Mouse (Mus musculus) adipocyte (in vitro differentiated cells): ENCODE data around the gene Etfa.

Source experiments
- DNase-seq: peaks from one replicate; pipeline ENCODE4 v3.0.0-alpha.2; 2016; ENCODE audit warnings: low spot score

Gene Etfa

GRCm38 (mm10) chr9:55511521-55511993 lies 486 bp downstream of the Etfa start:
- DNase-seq = peak; percentile 75

GRCm38 (mm10) chr9:55510651-55511235 lies 1.3 kb downstream of the Etfa start:
- no peak for DNase-seq

- DNase-seq = peak; percentile 24
Measured at GRCm38 (mm10) chr9:55509731-55510130, 2.3 kb downstream of the Etfa start.

GRCm38 (mm10) chr9:55508701-55509100 lies 3.3 kb downstream of the Etfa start:
- DNase-seq = peak; percentile 66

- peak; percentile 29 for DNase-seq
Measured at GRCm38 (mm10) chr9:55507922-55508321, 4.1 kb downstream of the Etfa start.

GRCm38 (mm10) chr9:55482116-55482515 lies 29.9 kb downstream of the Etfa start:
- peak; percentile 76 for DNase-seq

GRCm38 (mm10) chr9:55478699-55479098 lies 33.3 kb downstream of the Etfa start:
- DNase-seq = no peak

GRCm38 (mm10) chr9:55476084-55476483 lies 36.0 kb downstream of the Etfa start:
- DNase-seq = no peak

- DNase-seq = peak; percentile 55
Measured at GRCm38 (mm10) chr9:55468397-55468796, 43.6 kb downstream of the Etfa start.

GRCm38 (mm10) chr9:55453366-55453765 lies 58.7 kb downstream of the Etfa start:
- peak; percentile 61 for DNase-seq

GRCm38 (mm10) chr9:55452906-55453305 lies 59.1 kb downstream of the Etfa start:
- no peak for DNase-seq

- peak; percentile 43 for DNase-seq
Measured at GRCm38 (mm10) chr9:55451426-55451825, 60.6 kb downstream of the Etfa start.

GRCm38 (mm10) chr9:55450035-55450434 lies 62.0 kb downstream of the Etfa start:
- no peak for DNase-seq

- no peak for DNase-seq
Measured at GRCm38 (mm10) chr9:55449108-55449507, 62.9 kb downstream of the Etfa start.

- DNase-seq = no peak
Measured at GRCm38 (mm10) chr9:55447509-55447908, 64.5 kb downstream of the Etfa start.

- DNase-seq = no peak
Measured at GRCm38 (mm10) chr9:55439206-55439780, 72.8 kb downstream of the Etfa start.

GRCm38 (mm10) chr9:55438433-55438832 lies 73.6 kb downstream of the Etfa start:
- DNase-seq = no peak

GRCm38 (mm10) chr9:55433875-55434274 lies 78.2 kb downstream of the Etfa start:
- no peak for DNase-seq

GRCm38 (mm10) chr9:55432306-55433289 lies 79.4 kb downstream of the Etfa start:
- no peak for DNase-seq

GRCm38 (mm10) chr9:55430133-55430532 lies 81.9 kb downstream of the Etfa start:
- no peak for DNase-seq

GRCm38 (mm10) chr9:55429242-55429975 lies 82.6 kb downstream of the Etfa start:
- peak; percentile 95 for DNase-seq

- peak; percentile 82 for DNase-seq
Measured at GRCm38 (mm10) chr9:55425271-55425810, 86.7 kb downstream of the Etfa start.
